Mouse (Mus musculus) intestine, embryonic 16.5 days (tissue): Measurements from ENCODE around the gene Wdfy2. TPM values are rescaled to one million over a fixed set of nuclear protein-coding genes. Genes with fewer than 3 reads are reported as not detected.
A peak's percentile ranks its signal among the peaks of the same experiment; 100 is the strongest.

ENCODE experiments used
- ATAC-seq: fragments of 200-750 bp; cut with Nextera tagmentation; 2 replicates; pipeline ENCODE4 v1.8.0; 2017; ENCODE audit warnings: moderate TSS enrichment, moderate library complexity
- H3K27ac ChIP-seq: fragments of 300-500 bp; sonication (generic); 2 replicates; pipeline ENCODE4 v1.5.1; 2014; ENCODE audit warnings: mild to moderate bottlenecking, low read length
- H3K27me3 ChIP-seq: fragments of 300-500 bp; sonication (generic); replicated peaks from 2 replicates; pipeline ENCODE4 v1.6.1; 2014; ENCODE audit warnings: low read length, control low read depth, mixed read lengths; ENCODE audit not compliant: control insufficient read depth, insufficient read depth
- H3K36me3 ChIP-seq: fragments of 300-500 bp; sonication (generic); 2 replicates; pipeline ENCODE4 v1.6.1; 2014; ENCODE audit warnings: low read length, control low read depth; ENCODE audit not compliant: control insufficient read depth, insufficient read depth
- H3K4me1 ChIP-seq: fragments of 300-500 bp; sonication (generic); 2 replicates; pipeline ENCODE4 v1.6.1; 2014; ENCODE audit warnings: low read length, control low read depth, mixed read lengths; ENCODE audit not compliant: control insufficient read depth, insufficient read depth
- H3K4me2 ChIP-seq: fragments of 300-500 bp; sonication (generic); 2 replicates; pipeline ENCODE4 v1.6.1; 2014; ENCODE audit warnings: low read depth, low read length, control low read depth
- H3K4me3 ChIP-seq: fragments of 300-500 bp; sonication (generic); 2 replicates; pipeline ENCODE4 v1.5.1; 2014; ENCODE audit warnings: mild to moderate bottlenecking, low read length
- H3K9ac ChIP-seq: fragments of 300-500 bp; sonication (generic); 2 replicates; pipeline ENCODE4 v1.6.1; 2014; ENCODE audit warnings: low read depth, low read length
- H3K9me3 ChIP-seq: fragments of 300-500 bp; sonication (generic); 2 replicates; pipeline ENCODE4 v1.6.1; 2016; ENCODE audit warnings: low read length, control low read depth; ENCODE audit not compliant: control insufficient read depth
- WGBS: fragments of 180-500 bp; shearing (Covaris S2); extraction: QIAGEN DNeasy Blood & Tissue Kit; methylation state at CpG from one replicate; pipeline ENCODE4 v1.1.7; 2014; 5-methylcytosine and 5-hydroxymethylcytosine counted together
- polyA plus RNA-seq: library from polyadenylated mRNA; unstranded; fragments of >200 nt; fragmentation: Nextera tagmentation; extraction: Ambion mirVana; gene quantifications from 2 replicates; pipeline ENCODE4 v1.2.1, GENCODE M21; 2015

The Wdfy2 gene
- polyA plus RNA-seq, 1 experiment from 2014 or later, result 3.1 TPM

GRCm38 (mm10) chr14:62870238-62870638, 32.8 kb downstream of the Wdfy2 start:
- Histone ChIP-seq H3K36me3 (no peaks in the 10 kb centered on the region), H3K9me3 (no peaks in the 10 kb centered on the region; the same call in 1 of the 2 replicates), H3K4me2 (no peak overlapping the region), H3K4me3 (no peak overlapping the region), H3K27ac (no peak overlapping the region), H3K9ac (no peak overlapping the region), H3K4me1 (0 out of 2 replicates have a peak, but pooled peaks cover 2% of the 10 kb centered on the region), H3K27me3 (no peaks in the 10 kb centered on the region)
- WGBS, result 96% methylated on average over 7 of the region's 7 CpGs
- ATAC-seq, result no peak

- Histone ChIP-seq H3K9ac (no peak overlapping the region), H3K36me3 (no peaks in the 10 kb centered on the region), H3K9me3 (no peaks in the 10 kb centered on the region; the same call in 1 of the 2 replicates), H3K27me3 (no peaks in the 10 kb centered on the region), H3K4me3 (no peak overlapping the region), H3K4me2 (no peak overlapping the region), H3K27ac (no peak overlapping the region), H3K4me1 (0 out of 2 replicates have a peak, but pooled peaks cover 2% of the 10 kb centered on the region)
- no peak for ATAC-seq
- WGBS, result 92% methylated on average over 5 of the region's 5 CpGs
These were observed 34.0 kb downstream of the Wdfy2 start for GRCm38 (mm10) chr14:62871431-62871830.

- H3K4me2 ChIP-seq, result no peak overlapping the region
- H3K4me1 ChIP-seq, result 0 out of 2 replicates have a peak, but pooled peaks cover 2% of the 10 kb centered on the region
- no peak overlapping the region for H3K27ac ChIP-seq
- no peaks in the 10 kb centered on the region for H3K27me3 ChIP-seq
- no peak for ATAC-seq
- WGBS, result 78% methylated on average over 2 of the region's 2 CpGs
- no peaks in the 10 kb centered on the region for H3K36me3 ChIP-seq
- H3K4me3 ChIP-seq, result no peak overlapping the region
- no peaks in the 10 kb centered on the region; the same call in 1 of the 2 replicates for H3K9me3 ChIP-seq
- H3K9ac ChIP-seq, result no peak overlapping the region
These were observed 34.5 kb downstream of the Wdfy2 start for GRCm38 (mm10) chr14:62871932-62872331.

DNA sequence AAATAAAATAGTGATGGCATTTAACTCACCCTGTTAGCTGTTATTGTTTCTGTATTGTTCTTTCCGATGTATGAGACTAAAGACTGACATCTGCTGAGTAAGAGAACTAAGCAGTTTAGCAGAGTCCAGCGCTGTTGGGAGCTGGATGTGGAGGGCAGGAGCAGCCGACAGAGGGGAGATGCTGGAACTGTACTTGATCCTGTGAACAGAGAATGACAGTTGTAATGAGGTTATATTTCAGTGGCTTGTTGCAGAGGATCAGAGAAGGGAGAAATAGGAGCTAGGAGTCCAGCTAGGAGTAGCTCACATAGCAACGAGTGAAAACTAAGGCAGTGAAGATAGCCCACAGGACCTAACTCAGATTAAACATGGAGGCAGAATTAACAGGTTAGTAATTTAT, 36.3 kb downstream of the Wdfy2 start:
- Histone ChIP-seq H3K36me3 (no peaks in the 10 kb centered on the region), H3K27ac (no peak overlapping the region), H3K4me2 (no peak overlapping the region), H3K27me3 (no peaks in the 10 kb centered on the region), H3K9me3 (no peaks in the 10 kb centered on the region; the same call in 1 of the 2 replicates), H3K9ac (no peak overlapping the region), H3K4me1 (0 out of 2 replicates have a peak, but pooled peaks cover 5% of the 10 kb centered on the region), H3K4me3 (no peak overlapping the region)
- 76% methylated on average over 4 of the region's 4 CpGs for WGBS
- no peak for ATAC-seq

- H3K4me2 ChIP-seq, result no peak overlapping the region
- H3K9ac ChIP-seq, result no peak overlapping the region
- no peak overlapping the region for H3K4me3 ChIP-seq
- WGBS, result 74% methylated on average over 8 of the region's 8 CpGs
- no peaks in the 10 kb centered on the region for H3K27me3 ChIP-seq
- H3K9me3 ChIP-seq, result no peaks in the 10 kb centered on the region; the same call in 1 of the 2 replicates
- no peak overlapping the region for H3K27ac ChIP-seq
- H3K36me3 ChIP-seq, result no peaks in the 10 kb centered on the region
- ATAC-seq, result no peak
- 0 out of 2 replicates have a peak, but pooled peaks cover 8% of the 10 kb centered on the region for H3K4me1 ChIP-seq
These were observed 36.9 kb downstream of the Wdfy2 start for GRCm38 (mm10) chr14:62874348-62874747.

- no peak overlapping the region for H3K27ac ChIP-seq
- H3K9ac ChIP-seq, result no peak overlapping the region
- no peaks in the 10 kb centered on the region for H3K27me3 ChIP-seq
- no peaks in the 10 kb centered on the region for H3K36me3 ChIP-seq
- peak; percentile 65; the same call in 1 of the 2 replicates for ATAC-seq
- no peak overlapping the region for H3K4me2 ChIP-seq
- H3K9me3 ChIP-seq, result no peaks in the 10 kb centered on the region
- 0 out of 2 replicates have a peak, but pooled peaks cover 16% of the 10 kb centered on the region for H3K4me1 ChIP-seq
- whole genome bisulfite sequencing, result 66% methylated on average over 6 of the region's 6 CpGs
- H3K4me3 ChIP-seq, result no peak overlapping the region
These were observed 40.6 kb downstream of the Wdfy2 start for GRCm38 (mm10) chr14:62878076-62878475.

DNA sequence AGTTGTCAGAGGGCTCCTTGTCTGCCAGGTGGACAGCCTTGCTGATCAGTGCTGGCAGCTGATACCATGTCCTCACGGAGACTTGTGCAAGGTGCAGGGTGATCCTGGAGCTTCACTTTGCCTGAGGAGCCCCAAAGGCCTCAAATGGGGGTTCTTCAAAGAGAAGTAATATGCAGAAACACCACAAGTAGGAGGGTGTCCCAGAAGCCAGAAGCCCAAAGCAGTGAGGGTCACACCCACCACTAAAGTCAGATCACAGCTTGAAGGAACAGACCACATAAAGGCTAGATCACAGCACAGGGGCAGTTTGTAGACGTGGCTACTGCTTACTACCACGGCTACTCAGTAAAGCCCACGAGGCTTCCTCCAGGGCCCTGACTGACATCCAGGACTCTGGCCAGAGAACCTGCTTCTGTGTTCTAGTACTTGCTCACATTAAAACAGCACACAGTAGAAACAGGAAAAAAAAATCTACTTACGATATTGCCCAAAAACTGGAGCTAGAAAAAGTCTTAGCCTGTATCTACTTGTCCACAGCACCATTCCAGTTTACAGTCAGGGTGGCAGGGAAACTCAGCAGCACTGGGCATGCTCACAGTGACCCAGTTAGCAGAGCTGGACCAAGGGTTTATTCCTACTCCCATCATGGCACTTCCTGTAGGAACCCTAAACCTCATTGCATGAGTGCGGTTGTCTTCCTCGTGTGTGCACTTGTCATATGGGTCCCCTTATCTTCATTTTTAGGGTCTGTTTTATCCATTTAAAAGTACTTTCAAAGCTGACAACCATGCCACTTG, 41.4 kb downstream of the Wdfy2 start:
- no peaks in the 10 kb centered on the region for H3K36me3 ChIP-seq
- no peak for ATAC-seq
- no peaks in the 10 kb centered on the region for H3K27me3 ChIP-seq
- H3K4me1 ChIP-seq, result 0 out of 2 replicates have a peak, but pooled peaks cover 16% of the 10 kb centered on the region
- H3K9ac ChIP-seq, result no peak overlapping the region
- H3K9me3 ChIP-seq, result no peaks in the 10 kb centered on the region
- no peak overlapping the region for H3K4me3 ChIP-seq
- H3K27ac ChIP-seq, result no peak overlapping the region
- H3K4me2 ChIP-seq, result no peak overlapping the region
- 66% methylated on average over 7 of the region's 7 CpGs for WGBS

GRCm38 (mm10) chr14:62879497-62879896, 42.0 kb downstream of the Wdfy2 start:
- Histone ChIP-seq H3K27me3 (no peaks in the 10 kb centered on the region), H3K4me2 (no peak overlapping the region), H3K9me3 (no peaks in the 10 kb centered on the region), H3K4me3 (no peak overlapping the region), H3K4me1 (0 out of 2 replicates have a peak, but pooled peaks cover 16% of the 10 kb centered on the region), H3K36me3 (no peaks in the 10 kb centered on the region), H3K27ac (no peak overlapping the region), H3K9ac (no peak overlapping the region)
- 18% methylated on average over 5 of the region's 5 CpGs for WGBS
- peak; percentile 74 for ATAC-seq

- Histone ChIP-seq H3K4me1 (0 out of 2 replicates have a peak, but pooled peaks cover 16% of the 10 kb centered on the region), H3K4me2 (no peak overlapping the region), H3K27me3 (no peaks in the 10 kb centered on the region), H3K4me3 (no peak overlapping the region), H3K9ac (no peak overlapping the region), H3K36me3 (no peaks in the 10 kb centered on the region), H3K9me3 (no peaks in the 10 kb centered on the region), H3K27ac (no peak overlapping the region)
- WGBS, result 59% methylated on average over 5 of the region's 5 CpGs
- peak; percentile 50; the same call in 1 of the 2 replicates for ATAC-seq
These were observed 42.8 kb downstream of the Wdfy2 start for GRCm38 (mm10) chr14:62880084-62880851.
